Mouse (Mus musculus) embryonic stem cell, embryonic (primary cell): ENCODE results near the gene Eci3.
"Not testable (repeated sequence)": the region's sequence is repeated elsewhere in the genome, so short reads cannot be mapped to it uniquely, and the experiment has no call there.

Experiments
- CTCF ChIA-PET, 4 experiments: fragments of 300-600 bp in 2 of 4; fragments of 350-600 bp in 2 of 4; sonication (Branson Sonifier 250); formaldehyde crosslinking; loops; one replicate each; lab custom pipeline; 2022; ENCODE audit warnings: inconsistent platforms in 2 of 4; lab: Charles Lee
- POLR2A ChIA-PET, 4 experiments: fragments of 300-600 bp in 2 of 4; fragments of 350-600 bp in 2 of 4; sonication (Branson Sonifier 250); formaldehyde crosslinking; loops; one replicate each; lab custom pipeline; 2022; ENCODE audit warnings: antibody characterized with exemption in 4 of 4, inconsistent platforms in 1 of 4; lab: Charles Lee

Gene Eci3

DNA sequence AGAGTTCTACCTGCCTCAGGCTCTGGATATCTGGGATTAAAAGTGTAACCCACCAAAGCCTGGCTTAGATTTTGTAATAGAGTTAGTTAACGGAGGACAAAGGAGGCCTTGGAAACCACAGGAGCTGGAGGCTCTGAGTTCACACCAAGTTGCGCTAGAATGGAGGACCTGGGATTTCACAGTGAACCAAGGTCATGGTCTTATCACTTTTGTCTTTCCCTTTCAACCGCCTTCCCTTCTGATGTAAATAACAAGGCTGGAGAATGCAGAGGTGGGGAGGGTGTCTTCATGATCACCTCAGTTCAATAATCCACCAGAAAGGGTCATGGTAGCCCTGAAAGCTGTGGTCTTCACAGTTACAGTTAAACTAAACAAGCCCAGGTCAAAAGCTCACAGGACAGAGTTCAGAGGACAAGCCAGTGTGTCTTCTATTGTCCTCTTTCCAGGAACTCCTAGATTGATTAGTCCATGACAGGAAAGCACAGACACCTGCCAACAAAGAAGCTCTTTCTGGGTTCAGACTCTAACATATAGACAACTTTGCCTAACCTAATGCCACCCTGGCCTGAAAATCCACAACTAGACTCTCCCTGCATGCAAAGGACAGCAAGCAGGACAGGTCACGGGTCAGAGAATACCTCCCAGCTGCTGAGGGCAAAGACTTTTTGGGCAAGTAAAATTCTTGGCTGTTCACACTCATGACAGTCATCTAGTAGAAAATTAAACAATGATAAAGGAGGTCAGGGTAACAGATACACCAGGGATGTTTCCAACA, 2.4 kb downstream of the Eci3 start:
- ChIA-PET POLR2A (interaction anchor here in 1 of 4 experiments (0.7 to 1.4 kb wide), 2 partner anchors 32 to 94 kb away, joined by 3 read pairs; no protein-coding TSS in a partner anchor), CTCF (interaction anchor here in 2 of 4 experiments (0.8 to 1.2 kb wide), 2 partner anchors 12 to 17 kb away, joined by 3 read pairs; no protein-coding TSS in a partner anchor)

GRCm38 (mm10) chr13:34958158-34958557, 5.5 kb downstream of the Eci3 start:
- CTCF ChIA-PET, POLR2A ChIA-PET: not testable (repeated sequence)

DNA sequence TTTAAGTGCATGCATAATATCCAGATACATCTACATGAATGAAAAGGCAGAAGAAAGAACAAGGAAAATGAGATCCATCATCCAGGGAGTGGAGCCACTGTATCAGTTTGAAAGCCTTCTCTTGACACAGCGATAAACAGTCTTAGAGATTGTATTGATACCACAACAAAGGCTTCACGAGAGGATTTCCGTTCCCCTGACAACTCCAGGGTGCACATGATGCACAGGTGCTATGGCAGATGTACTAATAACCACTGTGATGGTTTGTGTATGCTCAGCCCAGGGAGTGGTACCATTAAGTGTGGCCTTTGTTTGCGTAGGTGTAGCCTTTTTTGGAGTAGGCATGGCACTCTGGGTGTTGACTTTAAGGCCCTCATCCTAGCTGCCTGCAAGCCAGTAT, 6.7 kb downstream of the Eci3 start:
- ChIA-PET CTCF (no interaction called here), POLR2A (interaction anchor here in 2 of 4 experiments (0.9 to 1.4 kb wide), 3 partner anchors 80 to 82 kb away, joined by 3 to 4 read pairs (median 3); partner anchors contain the start of gene Prpf4b (in 2 of the 2))

GRCm38 (mm10) chr13:34951437-34951836, 12.2 kb downstream of the Eci3 start:
- POLR2A ChIA-PET, result interaction anchor here in 1 of 4 experiments (0.6 kb wide), 1 partner anchor 31 kb away, joined by 3 read pairs; no protein-coding TSS in a partner anchor

GRCm38 (mm10) chr13:34942370-34942769, 21.2 kb downstream of the Eci3 start:
- CTCF ChIA-PET, result no interaction called here
- POLR2A ChIA-PET, result no interaction called here

More at GRCm38 (mm10) chr13:34951437-34951836, 12.2 kb downstream of the Eci3 start:
- CTCF ChIA-PET, result not testable (repeated sequence)

DNA sequence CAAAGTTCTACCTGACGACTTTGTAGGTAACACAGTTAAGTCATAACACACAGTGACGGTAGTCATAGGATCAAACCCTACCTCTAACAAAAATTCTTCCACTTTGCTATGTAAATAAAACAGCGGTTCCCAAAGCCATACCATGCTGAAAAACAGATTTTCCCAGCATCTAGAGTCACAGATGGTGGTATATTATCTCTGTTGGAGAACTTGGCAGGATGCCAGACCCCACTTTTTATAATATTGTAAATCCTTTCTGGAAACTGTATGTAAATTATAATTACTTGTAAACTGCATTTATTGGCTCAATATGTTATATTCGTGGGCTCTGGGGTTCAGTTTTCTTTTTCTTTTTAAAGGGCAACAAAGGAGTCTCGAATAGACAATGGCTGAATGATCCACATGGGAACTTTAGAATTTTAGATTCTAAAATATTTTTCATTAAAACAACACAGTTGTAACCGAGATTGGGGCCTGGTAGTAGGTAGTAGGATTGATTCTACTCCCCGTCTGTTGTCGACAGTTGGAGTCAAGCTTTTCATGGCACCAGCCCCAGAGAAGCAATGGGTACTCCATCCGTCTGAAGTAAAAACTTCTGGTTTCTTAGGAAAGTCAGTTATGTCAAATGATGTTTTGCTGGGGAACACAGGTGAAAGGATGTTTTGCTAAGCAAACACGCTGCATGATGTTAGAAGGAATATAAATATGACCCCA, 28.5 kb downstream of the Eci3 start:
- ChIA-PET POLR2A (no interaction called here), CTCF (no interaction called here)

GRCm38 (mm10) chr13:34924210-34924609, 39.4 kb downstream of the Eci3 start, which contains the start of the genes Fam217a and 4933417A18Rik:
Gene Fam217a (minus strand): TSS chr13:34924310.
Gene 4933417A18Rik (plus strand): TSS chr13:34924409.
- CTCF ChIA-PET, result no interaction called here

DNA sequence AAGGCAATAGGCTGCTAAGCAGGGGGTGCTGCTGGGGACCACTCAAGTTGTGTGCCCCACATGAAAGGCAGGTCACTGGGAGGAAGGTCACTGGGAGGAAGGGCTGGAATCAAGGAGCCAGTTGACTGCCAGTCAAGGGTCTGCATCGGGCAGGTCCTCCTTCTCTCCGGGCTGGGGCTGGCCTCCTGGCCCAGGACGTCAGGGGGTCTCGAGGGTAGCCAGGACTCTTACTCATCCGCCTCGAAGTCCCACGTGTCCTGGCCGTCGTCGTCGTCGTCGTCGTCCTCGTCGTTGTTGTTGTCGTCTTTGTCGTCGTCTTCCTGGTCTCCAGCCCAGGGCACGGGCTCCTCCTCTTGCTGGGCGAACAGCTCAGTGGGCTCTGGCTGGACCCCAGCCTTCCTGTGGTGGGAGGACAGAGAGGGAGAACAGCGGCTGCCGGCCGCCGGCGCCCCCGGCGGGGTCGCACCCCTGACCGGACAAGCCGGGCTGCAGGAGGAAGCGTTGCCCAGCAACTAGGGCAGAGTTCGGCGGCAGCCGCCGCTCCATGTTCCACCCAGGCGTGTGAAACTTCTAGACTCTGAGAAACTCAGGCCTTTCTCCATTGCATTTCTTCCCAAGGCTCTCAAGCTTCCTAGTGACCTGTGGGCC, 47.0 kb downstream of the Eci3 start:
- POLR2A ChIA-PET, result interaction anchor here in 3 of 4 experiments (0.5 to 1.8 kb wide), 5 partner anchors 9 to 659 kb away, joined by 3 to 5 read pairs (median 3); no protein-coding TSS in a partner anchor
- CTCF ChIA-PET, result no interaction called here

More at GRCm38 (mm10) chr13:34924210-34924609, 39.4 kb downstream of the Eci3 start, which contains the start of the genes Fam217a and 4933417A18Rik:
- POLR2A ChIA-PET, result no interaction called here

DNA sequence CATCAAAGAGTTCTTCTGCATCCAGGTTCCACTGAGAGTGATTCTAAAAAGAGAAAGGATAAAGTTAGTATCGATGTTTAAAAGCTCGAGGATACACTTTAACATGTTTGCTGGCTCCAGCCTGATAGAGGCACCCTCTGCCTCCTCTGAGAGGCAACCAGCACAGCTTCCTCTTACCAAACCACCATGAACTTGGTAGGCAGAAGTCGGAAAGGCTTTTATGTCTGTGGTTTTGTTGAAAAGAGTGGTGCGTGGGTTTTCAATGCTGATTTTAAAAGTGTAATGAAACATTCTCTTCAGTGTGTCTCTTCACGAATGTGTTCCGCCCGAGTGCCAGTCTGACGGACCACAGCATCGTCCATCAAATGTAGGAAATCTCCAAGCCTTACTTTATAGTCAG, 49.0 kb downstream of the Eci3 start:
- CTCF ChIA-PET, result interaction anchor here in 3 of 4 experiments (0.6 to 1.4 kb wide), 3 partner anchors 59 to 603 kb away, joined by 4 to 6 read pairs (median 5); no protein-coding TSS in a partner anchor
- POLR2A ChIA-PET, result interaction anchor here in 1 of 4 experiments (1.2 to 1.7 kb wide), 3 partner anchors 17 to 40 kb away, joined by 3 to 6 read pairs (median 4); partner anchors contain the start of gene Prpf4b
